Mouse (Mus musculus): Measurements from ENCODE around the gene Hs3st6.
A peak's percentile ranks its signal among the peaks of the same experiment; 100 is the strongest.

Gene Hs3st6

DNA sequence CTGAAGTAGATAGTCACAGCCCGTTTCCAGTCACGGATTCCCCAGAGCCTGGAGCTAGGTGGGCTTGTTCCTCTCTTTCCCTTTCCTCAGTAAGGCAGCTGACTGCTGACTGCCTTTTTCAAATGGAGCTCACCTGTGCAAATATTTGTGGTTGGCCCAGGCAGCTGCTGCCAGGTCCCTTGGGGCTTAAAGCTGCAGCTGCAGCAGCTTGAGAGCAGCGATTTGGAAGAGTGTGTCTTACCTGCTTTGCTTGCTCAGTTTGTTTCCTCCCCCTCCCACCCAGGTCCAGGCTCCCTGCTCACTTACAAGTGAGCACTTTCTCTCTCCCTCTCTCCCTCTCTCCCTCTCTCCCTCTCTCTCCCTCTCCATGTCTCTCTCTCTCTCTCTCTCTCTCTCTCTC lies 16.4 kb downstream of the Hs3st6 start:
- no peak for DNase-seq

DNA sequence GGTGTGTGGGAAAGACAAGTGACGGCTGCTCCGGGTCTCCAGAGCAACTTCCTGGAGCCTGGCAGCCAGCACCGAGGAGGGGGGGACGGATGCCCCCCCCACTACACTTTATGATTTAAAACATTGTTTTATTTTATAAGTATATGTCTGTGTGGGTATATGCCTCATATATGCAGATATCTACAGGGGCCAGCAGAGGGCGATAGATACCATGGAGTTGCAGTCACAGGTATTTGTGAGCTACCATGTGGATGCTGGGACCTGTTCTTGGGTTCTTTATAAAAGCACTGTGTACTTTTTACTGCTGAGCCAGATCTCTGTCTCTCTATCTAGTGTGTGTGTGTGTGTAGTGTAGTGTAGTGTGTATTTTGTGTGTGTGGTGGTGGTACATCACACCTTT lies 20.5 kb downstream of the Hs3st6 start:
- DNase-seq, result no peak

DNA sequence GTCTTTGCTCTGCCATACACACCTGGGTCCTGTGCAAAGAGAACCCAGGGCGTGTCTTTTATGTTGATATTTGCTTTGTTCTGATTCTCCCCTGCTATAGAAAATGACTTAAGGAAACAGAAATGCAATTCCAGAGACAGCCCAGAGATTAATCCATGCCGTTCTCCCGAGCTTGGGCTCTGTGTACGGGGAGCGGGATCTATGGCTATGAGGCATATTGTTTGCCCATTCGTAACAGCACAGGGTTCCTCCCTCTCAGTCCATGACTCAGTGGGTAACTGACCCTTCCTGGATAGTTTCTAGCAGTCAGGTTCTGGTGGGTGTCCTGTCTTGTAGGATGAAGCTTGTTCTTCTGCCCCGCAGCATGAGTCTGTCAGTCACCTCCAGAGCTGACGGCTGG lies 22.4 kb downstream of the Hs3st6 start:
- DNase-seq, result no peak

DNA sequence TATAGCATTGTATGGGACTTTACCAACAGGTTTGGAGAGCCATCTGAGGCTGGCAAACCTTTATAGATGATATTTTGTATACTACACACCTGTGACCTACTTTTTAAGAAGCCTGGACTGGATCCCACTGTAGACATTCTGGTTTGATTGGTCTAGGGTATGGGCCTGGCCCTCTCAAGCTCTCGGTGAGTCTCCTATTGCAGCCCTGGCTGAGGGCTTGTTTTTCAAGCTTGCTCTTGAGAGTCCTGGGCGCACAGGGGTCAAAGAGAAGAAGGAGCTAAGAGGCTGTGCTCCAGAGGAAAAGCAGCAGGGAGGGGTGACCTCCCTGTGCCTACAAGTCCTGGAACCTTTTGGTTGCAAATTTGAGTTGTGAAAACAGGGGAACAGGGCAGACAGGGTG lies 24.3 kb downstream of the Hs3st6 start:
- no peak for DNase-seq

DNA sequence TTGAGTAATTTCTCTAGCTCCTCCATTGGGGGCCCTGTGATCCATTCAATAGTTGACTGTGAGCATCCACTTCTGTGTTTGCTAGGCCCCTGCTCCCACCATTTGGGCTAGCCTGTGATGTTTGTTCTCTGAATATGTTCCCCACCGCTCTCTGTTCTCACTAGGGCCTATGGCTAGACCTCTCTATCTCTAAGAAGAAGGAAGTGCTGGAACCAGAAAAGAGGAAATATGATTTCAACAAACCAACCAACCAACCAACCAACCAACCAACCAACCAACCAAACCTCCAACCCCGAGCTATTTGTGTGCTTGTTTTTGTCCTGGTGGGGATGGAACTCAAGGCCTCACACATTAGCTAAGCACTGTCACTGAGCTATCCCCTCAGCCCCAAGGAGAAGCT lies 28.0 kb downstream of the Hs3st6 start:
- DNase-seq, result no peak

DNA sequence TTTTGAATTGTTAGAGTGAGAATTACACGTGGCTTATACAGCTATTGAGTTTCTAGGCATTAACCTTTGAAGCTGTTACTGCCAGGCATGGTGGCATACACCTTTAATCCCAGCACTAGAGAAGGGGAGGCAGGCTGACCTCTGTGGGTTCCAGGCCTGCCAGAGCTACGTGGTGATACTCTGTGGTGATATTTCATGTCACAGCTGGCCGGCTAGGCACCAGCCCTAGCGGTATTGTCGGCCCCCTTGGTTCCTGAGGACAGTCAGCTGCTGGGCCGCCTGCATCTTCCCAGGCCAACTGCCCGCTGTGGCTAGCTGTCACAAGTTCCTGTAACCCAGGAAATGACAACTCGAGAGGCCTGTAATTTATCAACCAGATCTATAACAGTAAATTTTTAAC lies 39.4 kb downstream of the Hs3st6 start:
- DNase-seq, result no peak

DNA sequence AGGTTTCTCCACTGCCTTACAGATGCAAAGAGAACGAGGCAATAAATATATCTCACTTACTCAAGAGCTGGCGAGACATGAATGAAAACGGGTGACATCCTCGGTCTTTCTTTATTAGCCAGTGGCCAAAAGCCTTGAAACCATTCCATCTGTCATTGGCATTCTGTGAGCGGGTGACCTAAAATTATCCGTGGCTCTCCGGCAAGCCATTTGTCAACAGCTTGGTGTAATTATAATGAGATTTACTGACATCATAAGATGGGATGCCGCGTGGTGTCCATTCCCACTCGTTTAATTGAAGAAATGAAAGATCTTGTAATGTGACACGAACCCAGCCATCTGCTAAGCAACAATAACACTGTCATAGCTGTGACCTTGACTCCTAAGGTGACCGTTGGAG lies 42.0 kb downstream of the Hs3st6 start:
- no peak for DNase-seq

DNA sequence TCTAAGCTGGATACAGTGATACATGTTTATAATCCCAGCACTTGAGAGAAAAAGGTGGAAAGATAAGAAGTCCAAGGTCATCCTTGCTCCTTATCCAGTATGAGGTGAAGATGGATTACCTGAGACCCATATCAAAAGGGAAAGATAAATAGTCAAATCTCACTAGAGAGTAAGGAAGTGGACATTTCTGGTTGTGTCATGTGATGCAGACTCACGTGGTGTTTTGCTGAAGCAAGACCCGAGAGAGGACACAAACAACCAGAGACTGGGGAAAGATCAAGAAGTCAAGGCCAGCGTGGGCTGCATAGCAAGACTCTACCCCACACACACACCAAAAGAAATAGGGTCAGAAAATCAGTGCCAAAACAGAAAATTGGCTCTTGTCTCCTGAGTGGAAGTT lies 44.2 kb downstream of the Hs3st6 start:
- DNase-seq, result no peak

DNA sequence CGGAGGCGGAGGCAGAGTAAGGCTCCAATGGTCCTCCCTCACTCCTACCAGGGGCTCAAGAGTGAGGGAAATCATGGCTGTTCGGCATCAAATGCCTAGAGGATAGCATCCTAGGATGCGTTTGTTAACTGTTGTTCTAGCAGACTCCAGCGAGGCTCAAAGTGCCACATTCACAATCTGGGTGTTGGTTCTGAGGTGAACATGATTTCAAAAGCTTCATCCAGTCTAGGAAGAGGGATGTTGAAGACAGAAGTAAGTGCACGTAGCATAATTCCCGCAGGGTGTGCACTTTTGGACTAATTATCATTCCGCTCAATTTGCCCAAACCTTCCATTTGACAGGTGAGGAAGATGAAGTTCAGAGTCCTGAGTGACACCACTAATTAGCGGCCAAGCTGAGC lies 45.4 kb downstream of the Hs3st6 start:
- no peak for DNase-seq

DNA sequence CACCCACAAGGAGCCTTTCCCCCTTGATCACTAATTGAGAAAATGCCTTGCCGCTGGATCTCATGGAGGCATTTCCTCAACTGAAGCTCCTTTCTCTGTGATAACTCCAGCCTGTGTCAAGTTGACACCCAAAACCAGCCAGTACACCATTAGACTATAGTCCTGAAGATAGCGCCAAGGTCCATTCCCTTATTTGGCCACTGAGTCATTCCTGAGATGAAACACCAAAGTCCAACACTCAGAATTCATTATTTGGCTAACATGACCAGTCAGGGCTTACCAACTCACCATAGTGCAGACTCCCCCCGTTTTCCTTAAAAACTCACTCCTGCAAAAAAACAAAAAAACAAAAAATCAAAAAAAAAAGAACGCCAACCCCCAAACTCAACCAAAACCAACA lies 46.7 kb downstream of the Hs3st6 start:
- DNase-seq, result no peak

DNA sequence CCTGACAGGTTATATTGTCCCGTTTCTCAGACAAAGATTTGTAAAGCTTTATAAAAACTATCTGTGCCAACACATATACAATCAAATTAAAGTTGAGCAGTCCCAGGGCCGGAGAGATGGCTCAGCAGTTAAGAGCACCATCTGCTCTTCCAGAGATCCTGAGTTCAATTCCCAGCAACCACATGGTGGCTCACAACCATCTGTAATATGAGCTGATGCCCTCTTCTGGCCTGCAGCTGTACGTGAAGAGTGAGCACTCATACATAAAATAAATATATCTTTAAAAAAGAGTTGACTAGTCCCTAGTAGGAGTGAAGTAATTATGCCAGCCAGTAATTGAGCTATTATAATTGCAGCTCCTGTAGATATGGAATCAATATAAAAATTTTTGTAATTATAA lies 47.7 kb downstream of the Hs3st6 start:
- no peak for DNase-seq

DNA sequence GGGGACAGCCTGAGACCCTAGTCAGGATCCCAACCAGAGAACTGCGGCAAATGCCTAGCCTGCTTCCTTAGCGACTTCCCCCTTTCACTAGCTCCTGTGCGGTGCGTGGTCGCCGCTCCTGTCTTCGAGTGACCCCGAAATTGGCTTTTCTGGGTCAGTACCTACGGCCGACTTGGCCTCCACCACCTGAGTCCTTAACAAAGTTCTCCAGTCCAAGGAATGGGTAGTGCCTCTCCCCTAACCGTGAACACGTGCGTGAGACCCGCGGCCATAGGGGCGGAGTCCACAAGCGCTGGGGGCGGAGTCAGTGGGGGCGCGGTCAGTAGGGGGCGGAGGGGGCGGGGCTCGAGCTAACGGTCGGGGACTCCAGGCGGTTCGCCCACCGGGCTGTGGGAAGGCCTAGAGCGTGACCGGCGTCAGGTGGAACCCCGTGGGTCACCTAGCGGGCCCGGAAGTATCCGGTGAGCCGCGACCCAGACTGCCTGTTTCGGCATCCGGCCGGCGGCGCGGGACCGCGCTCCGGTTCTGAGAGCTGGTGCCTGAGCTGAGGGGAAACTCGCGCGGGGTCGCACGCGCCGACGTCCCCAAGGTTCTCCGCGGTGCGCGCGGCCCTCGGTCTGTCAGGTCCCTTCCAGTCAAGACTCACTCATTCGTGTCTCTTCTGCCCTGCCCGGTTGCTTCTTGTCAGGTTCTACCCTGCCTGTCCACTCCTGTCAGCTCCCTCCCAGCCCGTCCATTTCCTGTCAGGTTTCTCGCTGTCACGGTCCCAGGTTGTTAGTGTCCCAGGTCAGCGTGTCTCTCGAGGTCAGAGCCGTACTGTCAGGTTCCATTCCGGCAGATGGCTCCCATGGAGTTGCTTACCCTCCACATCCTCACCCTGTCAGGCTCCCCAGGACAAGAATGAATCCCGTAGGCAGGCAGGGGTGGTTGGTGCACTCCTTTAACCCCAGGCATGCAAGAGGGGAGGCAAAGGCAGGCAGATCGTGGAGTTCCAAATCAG lies 51.5 kb downstream of the Hs3st6 start, which contains the start of gene Meiob:
Gene Meiob (plus strand): TSS at position 338 of the 1,000 bp plus-strand sequence.
- DNase-seq, result peak; percentile 61 to 79
